Mouse (Mus musculus): Measurements from ENCODE around the gene Moap1. TPM values are rescaled to one million over a fixed set of nuclear protein-coding genes. Genes with fewer than 3 reads are reported as not detected.
A peak's percentile ranks its signal among the peaks of the same experiment; 100 is the strongest.

Moap1 gene
- polyA plus RNA-seq, 1 experiment from 2014 or later = 14.3 TPM

DNA sequence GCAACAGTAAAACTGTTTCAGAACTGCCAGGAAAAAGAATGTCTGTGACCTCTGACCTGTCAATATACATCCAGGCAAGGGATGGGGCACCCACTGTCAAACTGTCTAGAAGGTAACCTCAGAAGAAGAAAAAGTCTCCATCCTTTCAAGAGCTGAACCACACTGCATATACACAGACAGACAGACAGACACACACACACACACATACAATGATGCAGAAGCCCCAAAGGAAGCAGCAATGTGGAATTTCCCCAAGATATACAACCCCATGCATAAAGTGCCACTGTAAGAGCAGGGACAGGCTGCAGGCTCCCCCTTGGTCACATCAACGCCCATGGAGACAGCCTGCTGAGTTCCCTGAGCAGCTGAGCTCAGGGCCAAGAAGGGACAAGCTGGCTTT lies 44.3 kb downstream of the Moap1 start:
- Histone ChIP-seq H3K27me3 (ENCODE audit: control insufficient read depth, insufficient read depth, low read length) (no peaks in the 10 kb centered on the region), H3K9me3 (ENCODE audit: control insufficient read depth, low read length) (no peaks in the 10 kb centered on the region), H3K9ac (ENCODE audit: low read length) (no peak overlapping the region), H3K4me1 (ENCODE audit: control insufficient read depth in 2 of 2, insufficient read depth in 2 of 2, low read length in 2 of 2) (peaks cover 17 to 31% of the 10 kb centered on the region in 2 experiments), H3K27ac (replicated peaks in 1 of 2; ENCODE audit: control insufficient read depth in 1 of 2, insufficient read depth in 1 of 2, low read depth in 2 of 2, low read length in 2 of 2) (no peak overlapping the region), H3K36me3 (ENCODE audit: control insufficient read depth, insufficient read depth, low read length) (no peaks in the 10 kb centered on the region), H3K4me2 (ENCODE audit: low read length) (no peak overlapping the region), H3K4me3 (ENCODE audit: control insufficient read depth in 1 of 2, insufficient read depth in 1 of 2, low read depth in 1 of 2, low read length in 2 of 2) (no peak overlapping the region)
- no peak for ATAC-seq (ENCODE audit: insufficient number of reproducible peaks, insufficient read depth, low FRiP score, low read depth)
- WGBS = 48% methylated on average over 1 of the region's 1 CpGs

DNA sequence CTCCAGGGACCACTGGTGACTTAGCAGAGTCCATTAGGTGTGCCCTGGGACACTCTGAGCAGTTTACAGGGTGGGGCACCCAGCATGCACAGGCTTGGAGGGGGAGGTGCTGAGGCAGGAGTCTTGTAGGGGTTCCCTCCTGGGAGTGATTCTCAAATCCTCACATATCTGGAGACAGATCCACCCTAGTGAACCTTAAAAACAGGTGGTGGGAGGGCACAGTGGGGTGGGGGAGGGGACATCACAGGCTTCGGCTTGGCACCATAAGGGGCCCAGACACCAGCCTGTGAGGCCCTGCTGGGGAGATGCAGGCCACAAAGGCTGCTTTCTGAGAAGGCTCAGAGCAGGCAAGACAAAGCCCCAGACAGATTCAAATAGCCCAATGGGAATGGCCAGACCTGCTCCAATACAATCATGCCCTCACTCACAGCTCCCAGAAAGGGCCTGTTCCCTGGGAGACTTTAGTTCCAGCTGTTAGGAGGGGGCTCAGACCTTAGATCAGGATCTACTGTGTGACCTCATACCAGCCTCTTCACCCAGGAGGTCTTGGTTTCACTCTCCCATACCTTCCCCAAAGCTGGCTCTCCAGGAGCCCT lies 45.3 kb downstream of the Moap1 start:
- Histone ChIP-seq H3K9me3 (ENCODE audit: control insufficient read depth, low read length) (no peaks in the 10 kb centered on the region), H3K27ac (replicated peaks in 1 of 2; ENCODE audit: control insufficient read depth in 1 of 2, insufficient read depth in 1 of 2, low read depth in 2 of 2, low read length in 2 of 2) (no peak overlapping the region), H3K36me3 (ENCODE audit: control insufficient read depth, insufficient read depth, low read length) (no peaks in the 10 kb centered on the region), H3K4me2 (ENCODE audit: low read length) (no peak overlapping the region), H3K4me3 (ENCODE audit: control insufficient read depth in 1 of 2, insufficient read depth in 1 of 2, low read depth in 1 of 2, low read length in 2 of 2) (no peak overlapping the region), H3K4me1 (ENCODE audit: control insufficient read depth in 2 of 2, insufficient read depth in 2 of 2, low read length in 2 of 2) (peaks cover 11 to 21% of the 10 kb centered on the region in 2 experiments), H3K9ac (ENCODE audit: low read length) (peak overlapping the region; percentile 38; the same call in 1 of the 2 replicates), H3K27me3 (ENCODE audit: control insufficient read depth, insufficient read depth, low read length) (no peaks in the 10 kb centered on the region)
- WGBS = 60% methylated on average over 1 of the region's 1 CpGs
- ATAC-seq (ENCODE audit: insufficient number of reproducible peaks, insufficient read depth, low FRiP score, low read depth) = no peak

DNA sequence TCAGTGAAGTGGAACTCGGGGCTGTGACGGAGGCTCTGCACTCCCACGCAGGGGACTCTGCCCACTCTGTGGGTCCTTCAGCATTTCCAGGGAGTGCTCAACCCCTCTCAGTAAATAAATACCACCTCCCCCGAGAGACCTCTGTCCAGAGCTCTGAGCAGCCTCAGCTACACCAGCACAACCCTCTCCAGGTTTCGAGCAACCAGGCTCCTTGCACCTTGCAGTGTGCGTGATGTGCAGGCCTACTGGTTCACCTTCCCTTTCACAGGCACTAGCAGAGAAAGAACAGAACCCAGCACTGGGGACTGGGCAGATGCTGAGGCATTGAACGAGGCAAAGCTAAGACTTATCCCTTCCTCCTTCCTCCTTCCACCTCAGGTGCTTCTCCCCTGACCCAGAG lies 46.1 kb downstream of the Moap1 start:
- no peak for ATAC-seq (ENCODE audit: insufficient number of reproducible peaks, insufficient read depth, low FRiP score, low read depth)
- Histone ChIP-seq H3K27me3 (ENCODE audit: control insufficient read depth, insufficient read depth, low read length) (no peaks in the 10 kb centered on the region), H3K36me3 (ENCODE audit: control insufficient read depth, insufficient read depth, low read length) (no peaks in the 10 kb centered on the region), H3K9ac (ENCODE audit: low read length) (no peak overlapping the region), H3K27ac (replicated peaks in 1 of 2; ENCODE audit: control insufficient read depth in 1 of 2, insufficient read depth in 1 of 2, low read depth in 2 of 2, low read length in 2 of 2) (no peak overlapping the region), H3K4me1 (ENCODE audit: control insufficient read depth in 2 of 2, insufficient read depth in 2 of 2, low read length in 2 of 2) (peaks cover 8 to 16% of the 10 kb centered on the region in 2 experiments), H3K4me2 (ENCODE audit: low read length) (no peak overlapping the region), H3K9me3 (ENCODE audit: control insufficient read depth, low read length) (no peaks in the 10 kb centered on the region), H3K4me3 (ENCODE audit: control insufficient read depth in 1 of 2, insufficient read depth in 1 of 2, low read depth in 1 of 2, low read length in 2 of 2) (no peak overlapping the region)
- 79% methylated on average over 7 of the region's 7 CpGs for WGBS

DNA sequence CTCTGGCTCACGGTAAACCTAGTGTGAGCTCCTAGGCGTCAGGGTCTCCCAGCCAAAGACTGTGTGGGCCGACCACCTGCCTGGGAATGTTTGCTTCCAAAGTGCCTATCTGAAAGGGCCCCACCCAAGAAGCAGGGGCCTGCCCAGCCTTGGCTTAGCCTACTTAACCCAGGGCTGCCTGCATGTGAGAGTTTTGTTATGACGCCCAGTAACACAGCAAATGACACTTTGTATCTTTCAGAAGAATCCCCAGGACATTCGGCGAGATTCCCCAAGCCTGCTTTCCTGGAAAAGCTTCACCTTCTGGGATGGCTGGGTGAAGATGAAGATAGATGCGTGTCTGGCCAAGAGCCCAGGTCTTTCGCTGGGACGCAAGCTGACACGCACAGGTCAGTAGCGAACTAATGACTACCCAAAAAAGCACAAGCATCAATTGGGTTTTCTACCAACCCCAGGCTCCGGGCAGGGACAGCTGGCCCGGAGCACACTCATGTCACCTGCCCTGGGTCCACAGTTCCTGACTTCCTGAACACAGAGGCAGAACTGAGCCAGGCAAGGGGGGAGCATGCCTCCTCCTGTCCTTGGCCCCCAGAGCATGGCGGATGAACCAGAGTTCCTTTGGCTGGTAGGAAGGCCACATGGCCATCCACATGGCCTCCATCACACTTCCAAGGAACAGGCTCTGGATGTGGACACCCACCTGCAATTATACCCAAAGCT lies 46.7 kb downstream of the Moap1 start:
- Histone ChIP-seq H3K4me1 (ENCODE audit: control insufficient read depth in 2 of 2, insufficient read depth in 2 of 2, low read length in 2 of 2) (peaks cover 8 to 14% of the 10 kb centered on the region in 2 experiments), H3K4me2 (ENCODE audit: low read length) (no peak overlapping the region), H3K36me3 (ENCODE audit: control insufficient read depth, insufficient read depth, low read length) (no peaks in the 10 kb centered on the region), H3K9ac (ENCODE audit: low read length) (no peak overlapping the region), H3K4me3 (ENCODE audit: control insufficient read depth in 1 of 2, insufficient read depth in 1 of 2, low read depth in 1 of 2, low read length in 2 of 2) (no peak overlapping the region), H3K9me3 (ENCODE audit: control insufficient read depth, low read length) (no peaks in the 10 kb centered on the region), H3K27me3 (ENCODE audit: control insufficient read depth, insufficient read depth, low read length) (no peaks in the 10 kb centered on the region), H3K27ac (replicated peaks in 1 of 2; ENCODE audit: control insufficient read depth in 1 of 2, insufficient read depth in 1 of 2, low read depth in 2 of 2, low read length in 2 of 2) (no peak overlapping the region)
- no peak for ATAC-seq (ENCODE audit: insufficient number of reproducible peaks, insufficient read depth, low FRiP score, low read depth)
- 87% methylated on average over 14 of the region's 14 CpGs for WGBS

DNA sequence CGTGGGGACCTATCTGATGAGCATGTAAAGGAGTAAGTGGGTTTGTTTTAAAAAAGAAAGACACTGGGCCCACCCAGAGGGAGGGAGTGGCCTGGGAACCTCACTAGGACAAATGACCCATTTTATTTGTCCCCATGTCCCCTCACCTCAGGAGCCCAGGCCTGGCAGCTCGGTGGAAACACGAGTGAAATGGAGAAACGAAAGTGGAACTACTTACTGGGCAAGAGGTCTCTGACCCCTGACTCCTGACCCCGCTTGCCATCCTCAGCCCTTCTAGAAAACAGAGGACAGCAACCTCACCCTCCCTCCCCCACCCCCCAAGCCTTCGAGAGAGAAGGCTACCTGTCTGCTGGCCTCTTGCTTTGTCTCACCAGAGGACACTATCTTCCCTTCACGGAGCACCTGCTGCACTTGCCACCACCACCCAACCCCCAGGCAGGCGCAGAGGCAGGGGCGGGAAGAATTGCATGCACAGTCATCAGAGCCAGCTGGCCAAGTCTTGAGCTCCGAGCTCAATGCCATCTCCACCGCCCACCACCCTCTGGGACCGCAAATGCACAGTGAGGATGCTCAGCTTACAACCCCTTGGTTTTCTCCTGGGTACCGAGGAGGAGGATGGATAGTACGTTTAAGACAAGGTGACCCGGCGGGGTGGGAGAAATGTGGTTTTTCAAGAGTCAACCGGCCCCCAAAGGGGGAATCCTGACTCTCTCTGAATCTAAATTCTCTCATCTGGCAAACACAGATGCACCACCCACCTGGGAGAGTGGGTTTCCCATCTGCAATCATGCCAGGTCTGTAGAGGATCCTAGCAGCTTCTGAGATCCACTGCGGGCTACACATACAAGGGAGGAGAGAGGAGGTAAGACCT lies 47.9 kb downstream of the Moap1 start:
- peaks cover 8 to 14% of the 10 kb centered on the region in 2 experiments for H3K4me1 ChIP-seq (ENCODE audit: control insufficient read depth in 2 of 2, insufficient read depth in 2 of 2, low read length in 2 of 2)
- WGBS = 68% methylated on average over 18 of the region's 18 CpGs
- no peak for ATAC-seq (ENCODE audit: insufficient number of reproducible peaks, insufficient read depth, low FRiP score, low read depth)
- H3K4me3 ChIP-seq (ENCODE audit: control insufficient read depth in 1 of 2, insufficient read depth in 1 of 2, low read depth in 1 of 2, low read length in 2 of 2) = no peak overlapping the region
- no peak overlapping the region for H3K4me2 ChIP-seq (ENCODE audit: low read length)
- no peaks in the 10 kb centered on the region for H3K9me3 ChIP-seq (ENCODE audit: control insufficient read depth, low read length)
- no peak overlapping the region for H3K27ac ChIP-seq (replicated peaks in 1 of 2; ENCODE audit: control insufficient read depth in 1 of 2, insufficient read depth in 1 of 2, low read depth in 2 of 2, low read length in 2 of 2)
- H3K9ac ChIP-seq (ENCODE audit: low read length) = no peak overlapping the region
- no peaks in the 10 kb centered on the region for H3K36me3 ChIP-seq (ENCODE audit: control insufficient read depth, insufficient read depth, low read length)
- no peaks in the 10 kb centered on the region for H3K27me3 ChIP-seq (ENCODE audit: control insufficient read depth, insufficient read depth, low read length)

Other genes with a start within 250 kb of the Moap1 start
- 0.30 and 0.34 TPM in 2 replicates for gene Chga, start 188.7 kb downstream of the Moap1 start, polyA plus RNA-seq (2014; fragmentation: Nextera tagmentation; extraction: Ambion mirVana)
- 3.7 and 4.2 TPM in 2 replicates for gene Itpk1, start 38.7 kb downstream of the Moap1 start, polyA plus RNA-seq (2014; fragmentation: Nextera tagmentation; extraction: Ambion mirVana)
- gene Tmem251, start 101 bp upstream of the Moap1 start, polyA plus RNA-seq (2014; fragmentation: Nextera tagmentation; extraction: Ambion mirVana) = 7.6 TPM in 2 replicates
- not detected in 2 replicates for gene Gm28051, start 14.1 kb upstream of the Moap1 start, polyA plus RNA-seq (2014; fragmentation: Nextera tagmentation; extraction: Ambion mirVana)
- gene Gon7, start 14.1 kb upstream of the Moap1 start, polyA plus RNA-seq (2014; fragmentation: Nextera tagmentation; extraction: Ambion mirVana) = 22.9 and 26.5 TPM in 2 replicates
- gene Ubr7, start 14.3 kb upstream of the Moap1 start, polyA plus RNA-seq (2014; fragmentation: Nextera tagmentation; extraction: Ambion mirVana) = 33.8 and 35.0 TPM in 2 replicates
- 16.8 and 17.3 TPM in 2 replicates for gene Gm20604, start 15.0 kb upstream of the Moap1 start, polyA plus RNA-seq (2014; fragmentation: Nextera tagmentation; extraction: Ambion mirVana)
- 16.0 and 16.4 TPM in 2 replicates for gene Btbd7, start 134.8 kb upstream of the Moap1 start, polyA plus RNA-seq (2014; fragmentation: Nextera tagmentation; extraction: Ambion mirVana)
- not detected in 2 replicates for gene Cox8c, start 155.7 kb upstream of the Moap1 start, polyA plus RNA-seq (2014; fragmentation: Nextera tagmentation; extraction: Ambion mirVana)
- 0.07 and 0.34 TPM in 2 replicates for gene Unc79, start 205.2 kb upstream of the Moap1 start, polyA plus RNA-seq (2014; fragmentation: Nextera tagmentation; extraction: Ambion mirVana)